Mouse (Mus musculus): ENCODE data around the gene Hk2. TPM values are rescaled to one million over a fixed set of nuclear protein-coding genes. Genes with fewer than 3 reads are reported as not detected.
"Not testable (repeated sequence)": the region's sequence is repeated elsewhere in the genome, so short reads cannot be mapped to it uniquely, and the experiment has no call there.

Gene Hk2
- polyA plus RNA-seq, 1 experiment from 2014 or later, result 4.0 TPM

- no peak for DNase-seq (ENCODE audit: low spot score)
- no peak overlapping the region for H3K4me3 ChIP-seq (replicated peaks; ENCODE audit: low read depth, low read length)
- no peak for TF ChIP-seq CTCF (IDR thresholded peaks at IDR 0.05; ENCODE audit: low read depth)
- H3K36me3 ChIP-seq (ENCODE audit: insufficient read depth, low read length), result no peaks in the 10 kb centered on the region
- H3K4me1 ChIP-seq (replicated peaks; ENCODE audit: insufficient read depth, low read length), result no peaks in the 10 kb centered on the region
- 68% methylated on average over 6 of the region's 6 CpGs for WGBS
- H3K27me3 ChIP-seq (ENCODE audit: insufficient read depth, low read length), result no peaks in the 10 kb centered on the region
- no peak overlapping the region for H3K4me2 ChIP-seq (ENCODE audit: low read length)
- no peak for ATAC-seq (replicated peaks; ENCODE audit: low FRiP score, low read depth)
- H3K27ac ChIP-seq, result no peak overlapping the region
- no peak overlapping the region for H3K9ac ChIP-seq (ENCODE audit: low read depth, low read length)
- no peaks in the 10 kb centered on the region for H3K9me3 ChIP-seq (replicated peaks; ENCODE audit: low read length)
Measured at GRCm38 (mm10) chr6:82701296-82701695, 73.0 kb downstream of the Hk2 start.

GRCm38 (mm10) chr6:82699831-82700230, 74.4 kb downstream of the Hk2 start:
- no peaks in the 10 kb centered on the region for H3K4me1 ChIP-seq (replicated peaks; ENCODE audit: insufficient read depth, low read length)
- no peak for TF ChIP-seq CTCF (IDR thresholded peaks at IDR 0.05; ENCODE audit: low read depth)

GRCm38 (mm10) chr6:82696736-82697135, 77.5 kb downstream of the Hk2 start:
- no peak for TF ChIP-seq CTCF (IDR thresholded peaks at IDR 0.05; ENCODE audit: low read depth)
- DNase-seq (ENCODE audit: low spot score) (no peak), ATAC-seq (replicated peaks; ENCODE audit: low FRiP score, low read depth) (no peak)
- Histone ChIP-seq H3K4me2 (ENCODE audit: low read length) (no peak overlapping the region), H3K36me3 (ENCODE audit: insufficient read depth, low read length) (no peaks in the 10 kb centered on the region), H3K27me3 (ENCODE audit: insufficient read depth, low read length) (no peaks in the 10 kb centered on the region), H3K9ac (ENCODE audit: low read depth, low read length) (no peak overlapping the region), H3K4me3 (replicated peaks; ENCODE audit: low read depth, low read length) (no peak overlapping the region), H3K4me1 (replicated peaks; ENCODE audit: insufficient read depth, low read length) (no peaks in the 10 kb centered on the region), H3K27ac (no peak overlapping the region), H3K9me3 (replicated peaks; ENCODE audit: low read length) (no peaks in the 10 kb centered on the region)
- WGBS, result 81% methylated on average over 3 of the region's 3 CpGs

More at GRCm38 (mm10) chr6:82699831-82700230, 74.4 kb downstream of the Hk2 start:
- H3K27ac ChIP-seq, result no peak overlapping the region
- 45% methylated on average over 5 of the region's 5 CpGs for WGBS
- no peaks in the 10 kb centered on the region for H3K9me3 ChIP-seq (replicated peaks; ENCODE audit: low read length)
- no peak for ATAC-seq (replicated peaks; ENCODE audit: low FRiP score, low read depth)
- no peak overlapping the region for H3K9ac ChIP-seq (ENCODE audit: low read depth, low read length)
- no peak overlapping the region for H3K4me2 ChIP-seq (ENCODE audit: low read length)
- no peak for DNase-seq (ENCODE audit: low spot score)
- no peaks in the 10 kb centered on the region for H3K27me3 ChIP-seq (ENCODE audit: insufficient read depth, low read length)
- H3K36me3 ChIP-seq (ENCODE audit: insufficient read depth, low read length), result no peaks in the 10 kb centered on the region
- H3K4me3 ChIP-seq (replicated peaks; ENCODE audit: low read depth, low read length), result no peak overlapping the region

GRCm38 (mm10) chr6:82694668-82695067, 79.6 kb downstream of the Hk2 start:
- DNase-seq (ENCODE audit: low spot score), result no peak
- Histone ChIP-seq H3K4me3 (replicated peaks; ENCODE audit: low read depth, low read length) (no peak overlapping the region), H3K27me3 (ENCODE audit: insufficient read depth, low read length) (no peaks in the 10 kb centered on the region), H3K9me3 (replicated peaks; ENCODE audit: low read length) (no peaks in the 10 kb centered on the region), H3K4me2 (ENCODE audit: low read length) (no peak overlapping the region), H3K4me1 (replicated peaks; ENCODE audit: insufficient read depth, low read length) (no peaks in the 10 kb centered on the region), H3K36me3 (ENCODE audit: insufficient read depth, low read length) (no peaks in the 10 kb centered on the region), H3K9ac (ENCODE audit: low read depth, low read length) (no peak overlapping the region), H3K27ac (no peak overlapping the region)
- no peak for TF ChIP-seq CTCF (IDR thresholded peaks at IDR 0.05; ENCODE audit: low read depth)
- 73% methylated on average over 13 of the region's 13 CpGs for WGBS
- no peak for ATAC-seq (replicated peaks; ENCODE audit: low FRiP score, low read depth)

GRCm38 (mm10) chr6:82689474-82689873, 84.8 kb downstream of the Hk2 start:
- Histone ChIP-seq H3K9ac (ENCODE audit: low read depth, low read length) (no peak overlapping the region), H3K27me3 (ENCODE audit: insufficient read depth, low read length) (no peaks in the 10 kb centered on the region), H3K27ac (no peak overlapping the region), H3K9me3 (replicated peaks; ENCODE audit: low read length) (no peaks in the 10 kb centered on the region), H3K4me1 (replicated peaks; ENCODE audit: insufficient read depth, low read length) (no peaks in the 10 kb centered on the region), H3K4me2 (ENCODE audit: low read length) (no peak overlapping the region), H3K4me3 (replicated peaks; ENCODE audit: low read depth, low read length) (no peak overlapping the region), H3K36me3 (ENCODE audit: insufficient read depth, low read length) (no peaks in the 10 kb centered on the region)
- WGBS, result 89% methylated on average over 4 of the region's 4 CpGs
- TF ChIP-seq CTCF (IDR thresholded peaks at IDR 0.05; ENCODE audit: low read depth), result no peak
- DNase-seq (ENCODE audit: low spot score) (no peak), ATAC-seq (replicated peaks; ENCODE audit: low FRiP score, low read depth) (no peak)

GRCm38 (mm10) chr6:82688586-82688985, 85.7 kb downstream of the Hk2 start:
- not testable (repeated sequence) for H3K4me3 ChIP-seq (replicated peaks; ENCODE audit: low read depth, low read length); H3K9ac ChIP-seq (ENCODE audit: low read depth, low read length); ATAC-seq (replicated peaks; ENCODE audit: low FRiP score, low read depth); H3K27me3 ChIP-seq (ENCODE audit: insufficient read depth, low read length); H3K9me3 ChIP-seq (replicated peaks; ENCODE audit: low read length); DNase-seq (ENCODE audit: low spot score); H3K27ac ChIP-seq; H3K4me2 ChIP-seq (ENCODE audit: low read length); H3K36me3 ChIP-seq (ENCODE audit: insufficient read depth, low read length); H3K4me1 ChIP-seq (replicated peaks; ENCODE audit: insufficient read depth, low read length)
- WGBS, result 65% methylated on average over 5 of the region's 5 CpGs

GRCm38 (mm10) chr6:82684136-82684535, 90.1 kb downstream of the Hk2 start:
- Histone ChIP-seq H3K9me3 (replicated peaks; ENCODE audit: low read length) (no peaks in the 10 kb centered on the region), H3K4me1 (replicated peaks; ENCODE audit: insufficient read depth, low read length) (no peaks in the 10 kb centered on the region), H3K27ac (no peak overlapping the region), H3K4me3 (replicated peaks; ENCODE audit: low read depth, low read length) (no peak overlapping the region), H3K4me2 (ENCODE audit: low read length) (no peak overlapping the region), H3K36me3 (ENCODE audit: insufficient read depth, low read length) (no peaks in the 10 kb centered on the region), H3K9ac (ENCODE audit: low read depth, low read length) (no peak overlapping the region), H3K27me3 (ENCODE audit: insufficient read depth, low read length) (no peaks in the 10 kb centered on the region)
- ATAC-seq (replicated peaks; ENCODE audit: low FRiP score, low read depth) (no peak), DNase-seq (ENCODE audit: low spot score) (no peak)
- no peak for TF ChIP-seq CTCF (IDR thresholded peaks at IDR 0.05; ENCODE audit: low read depth)

GRCm38 (mm10) chr6:82679286-82679685, 95.0 kb downstream of the Hk2 start:
- not testable (repeated sequence) for H3K9me3 ChIP-seq (replicated peaks; ENCODE audit: low read length); H3K4me3 ChIP-seq (replicated peaks; ENCODE audit: low read depth, low read length); H3K27ac ChIP-seq; H3K9ac ChIP-seq (ENCODE audit: low read depth, low read length); DNase-seq (ENCODE audit: low spot score); ATAC-seq (replicated peaks; ENCODE audit: low FRiP score, low read depth); H3K4me1 ChIP-seq (replicated peaks; ENCODE audit: insufficient read depth, low read length); H3K4me2 ChIP-seq (ENCODE audit: low read length); H3K36me3 ChIP-seq (ENCODE audit: insufficient read depth, low read length); H3K27me3 ChIP-seq (ENCODE audit: insufficient read depth, low read length)
- 86% methylated on average over 2 of the region's 2 CpGs for WGBS

GRCm38 (mm10) chr6:82677629-82678028, 96.6 kb downstream of the Hk2 start:
- not testable (repeated sequence) for H3K27me3 ChIP-seq (ENCODE audit: insufficient read depth, low read length); DNase-seq (ENCODE audit: low spot score); H3K9ac ChIP-seq (ENCODE audit: low read depth, low read length); H3K27ac ChIP-seq; ATAC-seq (replicated peaks; ENCODE audit: low FRiP score, low read depth); H3K36me3 ChIP-seq (ENCODE audit: insufficient read depth, low read length); H3K9me3 ChIP-seq (replicated peaks; ENCODE audit: low read length); H3K4me3 ChIP-seq (replicated peaks; ENCODE audit: low read depth, low read length); H3K4me2 ChIP-seq (ENCODE audit: low read length); H3K4me1 ChIP-seq (replicated peaks; ENCODE audit: insufficient read depth, low read length)
- WGBS, result 78% methylated on average over 3 of the region's 3 CpGs

Measured in kidney, postnatal 0 days (tissue).